Comparison of ENCODE assay signal across 15 mouse cellular contexts in genomic region chr15:42366796-42367195, GRCm38 (mm10).
DNase-seq lines count a peak whose midpoint lies in the region; ATAC-seq and TF ChIP-seq lines count a peak whose summit lies in the region.
"Had no signal": no experiment of that assay in that cellular context is flagged by ENCODE, and none has a peak within 500 bp of the region (broad histone marks: within the 10 kb centered on the region; RNA-seq: fewer than 3 reads in every experiment).

No protein-coding gene starts in this region.

- TF ChIP-seq CTCF in layer of hippocampus, adult 2 months (conservative IDR thresholded peaks at IDR 0.05) = no peak

- H3K27ac ChIP-seq in heart, embryonic 11.5 days (ENCODE audit: low read depth, low read length) = no peak overlapping the region
- no peak overlapping the region for H3K27ac ChIP-seq in embryonic facial prominence, embryonic 10.5 days (replicated peaks)
- H3K27ac ChIP-seq in kidney, embryonic 14.5 days (ENCODE audit: low read depth, low read length) = no peak overlapping the region
- H3K27ac ChIP-seq in layer of hippocampus, adult 2 months = no peak overlapping the region
- H3K27ac ChIP-seq: hindbrain, embryonic 12.5 days; liver, embryonic 14.5 days; midbrain, embryonic 10.5 days; stomach, embryonic 15.5 days had no signal

- H3K36me3 ChIP-seq in heart, embryonic 11.5 days (ENCODE audit: control insufficient read depth, insufficient read depth, low read length) = no peaks in the 10 kb centered on the region
- H3K36me3 ChIP-seq in embryonic facial prominence, embryonic 10.5 days (replicated peaks) = no peaks in the 10 kb centered on the region
- H3K36me3 ChIP-seq in kidney, embryonic 14.5 days (ENCODE audit: control insufficient read depth, insufficient read depth, low read length) = no peaks in the 10 kb centered on the region
- H3K36me3 ChIP-seq: hindbrain, embryonic 12.5 days; midbrain, embryonic 10.5 days; stomach, embryonic 15.5 days had no signal

- no peak overlapping the region for H3K4me3 ChIP-seq in heart, embryonic 11.5 days (ENCODE audit: low read depth, low read length)
- no peak overlapping the region for H3K4me3 ChIP-seq in embryonic facial prominence, embryonic 10.5 days
- no peak overlapping the region for H3K4me3 ChIP-seq in kidney, embryonic 14.5 days (ENCODE audit: low read length)
- H3K4me3 ChIP-seq in layer of hippocampus, adult 2 months = no peak overlapping the region
- H3K4me3 ChIP-seq: erythroblast, embryonic 14.5 days; hindbrain, embryonic 12.5 days; midbrain, embryonic 10.5 days; stomach, embryonic 15.5 days had no signal

- H3K4me1 ChIP-seq in heart, embryonic 11.5 days (ENCODE audit: control insufficient read depth, insufficient read depth, low read length) = no peaks in the 10 kb centered on the region
- peaks cover 5% of the 10 kb centered on the region; the same call in 1 of the 2 replicates for H3K4me1 ChIP-seq in embryonic facial prominence, embryonic 10.5 days
- H3K4me1 ChIP-seq in kidney, embryonic 14.5 days (ENCODE audit: control insufficient read depth, insufficient read depth, low read length) = no peaks in the 10 kb centered on the region
- H3K4me1 ChIP-seq: hindbrain, embryonic 12.5 days; midbrain, embryonic 10.5 days; stomach, embryonic 15.5 days had no signal

- no peak overlapping the region for H3K9ac ChIP-seq in heart, embryonic 11.5 days (ENCODE audit: low read depth, low read length)
- no peak overlapping the region for H3K9ac ChIP-seq in kidney, embryonic 14.5 days (ENCODE audit: low read depth, low read length)
- H3K9ac ChIP-seq: forebrain, postnatal 0 days; hindbrain, embryonic 12.5 days; liver, embryonic 14.5 days; stomach, embryonic 15.5 days had no signal

- no peak for ATAC-seq in heart, embryonic 11.5 days (replicated peaks; ENCODE audit: insufficient number of reproducible peaks, low FRiP score, low TSS enrichment)
- ATAC-seq in kidney, embryonic 14.5 days (ENCODE audit: low FRiP score, low TSS enrichment) = no peak
- ATAC-seq: forebrain, postnatal 0 days had no signal

- 70% methylated on average over 3 of the region's 3 CpGs for WGBS in heart, embryonic 11.5 days (ENCODE audit: insufficient replicate concordance)
- WGBS in embryonic facial prominence, embryonic 10.5 days = 33% methylated on average over 3 of the region's 3 CpGs
- 67% methylated on average over 3 of the region's 3 CpGs for WGBS in kidney, embryonic 14.5 days

- H3K9me3 ChIP-seq in heart, embryonic 11.5 days (replicated peaks; ENCODE audit: control insufficient read depth, low read length) = no peaks in the 10 kb centered on the region
- no peaks in the 10 kb centered on the region for H3K9me3 ChIP-seq in embryonic facial prominence, embryonic 10.5 days
- no peaks in the 10 kb centered on the region for H3K9me3 ChIP-seq in kidney, embryonic 14.5 days (ENCODE audit: control insufficient read depth, low read length)
- H3K9me3 ChIP-seq: hindbrain, embryonic 12.5 days; midbrain, embryonic 10.5 days; stomach, embryonic 15.5 days had no signal

- peak; percentile 87 for DNase-seq in heart, adult 11 months
- peak; percentile 41 for DNase-seq in embryonic facial prominence, embryonic 10.5 days (ENCODE audit: low spot score)
- DNase-seq in hindlimb bud, embryonic 11.5 days (ENCODE audit: extremely low spot score, low read depth, low spot score) = peak; percentile 71
- DNase-seq in layer of hippocampus, adult 11-12 months (ENCODE audit: low spot score) = no peak
- DNase-seq in layer of hippocampus, adult 2 months (ENCODE audit: low spot score in 2 of 2) = no peak
- DNase-seq: cerebellum, adult 8-10 months; forebrain, postnatal 0 days; kidney, adult 9 months had no signal

- H3K27me3 ChIP-seq in heart, embryonic 11.5 days (ENCODE audit: control insufficient read depth, insufficient read depth, low read length) = no peaks in the 10 kb centered on the region
- H3K27me3 ChIP-seq in embryonic facial prominence, embryonic 10.5 days (replicated peaks; ENCODE audit: low read depth, poor library complexity, severe bottlenecking) = no peaks in the 10 kb centered on the region; the same call in 1 of the 2 replicates
- no peaks in the 10 kb centered on the region for H3K27me3 ChIP-seq in kidney, embryonic 14.5 days (ENCODE audit: control insufficient read depth, insufficient read depth, low read length)
- H3K27me3 ChIP-seq: hindbrain, embryonic 12.5 days; stomach, embryonic 15.5 days had no signal

- no peak overlapping the region for H3K4me2 ChIP-seq in heart, embryonic 11.5 days
- H3K4me2 ChIP-seq in kidney, embryonic 14.5 days (replicated peaks; ENCODE audit: low read depth, low read length) = no peak overlapping the region
- H3K4me2 ChIP-seq: hindbrain, embryonic 12.5 days; stomach, embryonic 15.5 days had no signal

Comparison
In these comparisons a context has a peak if more than half of its experiments do, and no peak if none do; other contexts are left out.
1. DNase-seq: peak in heart, adult 11 months (single experiment), embryonic facial prominence, embryonic 10.5 days (single experiment) and hindlimb bud, embryonic 11.5 days (single experiment); none in layer of hippocampus, adult 11-12 months (single experiment) and layer of hippocampus, adult 2 months (0 of 2).